Mouse (Mus musculus) limb, embryonic 12.5 days (tissue): ENCODE measurements around the gene Unk. TPM values are rescaled to one million over a fixed set of nuclear protein-coding genes. Genes with fewer than 3 reads are reported as not detected.

Experiments used
- ATAC-seq: fragments of 200-750 bp; cut with Nextera tagmentation; 2 replicates; pipeline ENCODE4 v1.8.0; 2017; ENCODE audit warnings: low read depth, moderate TSS enrichment; ENCODE audit not compliant: insufficient number of reproducible peaks, insufficient read depth, low FRiP score, low TSS enrichment
- H3K27ac ChIP-seq: fragments of 300-500 bp; sonication (generic); 2 replicates; pipeline ENCODE4 v1.5.1; 2016; ENCODE audit warnings: mild to moderate bottlenecking, moderate library complexity
- H3K27me3 ChIP-seq: fragments of 300-500 bp; sonication (generic); 2 replicates; pipeline ENCODE4 v1.6.1; 2016; ENCODE audit warnings: mild to moderate bottlenecking, moderate library complexity
- H3K36me3 ChIP-seq: fragments of 300-500 bp; sonication (generic); 2 replicates; pipeline ENCODE4 v1.6.1; 2016; ENCODE audit warnings: mild to moderate bottlenecking, moderate library complexity
- H3K4me1 ChIP-seq: fragments of 300-500 bp; sonication (generic); replicated peaks from 2 replicates; pipeline ENCODE4 v1.6.1; 2016
- H3K4me2 ChIP-seq: fragments of 300-500 bp; sonication (generic); 2 replicates; pipeline ENCODE4 v1.6.1; 2016; ENCODE audit warnings: mild to moderate bottlenecking, moderate library complexity
- H3K4me3 ChIP-seq: fragments of 300-500 bp; sonication (generic); replicated peaks from 2 replicates; pipeline ENCODE4 v1.5.1; 2016; ENCODE audit warnings: mild to moderate bottlenecking
- H3K9ac ChIP-seq: fragments of 300-500 bp; sonication (generic); replicated peaks from 2 replicates; pipeline ENCODE4 v1.6.1; 2016; ENCODE audit warnings: mild to moderate bottlenecking, moderate library complexity
- H3K9me3 ChIP-seq: fragments of 300-500 bp; sonication (generic); 2 replicates; pipeline ENCODE4 v1.6.1; 2016; ENCODE audit warnings: mild to moderate bottlenecking, moderate library complexity
- WGBS: fragments of 180-500 bp; shearing (Covaris S2); methylation state at CpG from one replicate; pipeline ENCODE4 v1.1.7; 2016; 5-methylcytosine and 5-hydroxymethylcytosine counted together
- polyA plus RNA-seq: library from polyadenylated mRNA; unstranded; fragments of >200 nt; fragmentation: Nextera tagmentation; extraction: Ambion mirVana; gene quantifications from 2 replicates; pipeline ENCODE4 v1.2.1, GENCODE M21; 2016

Unk gene
- 50.0 and 51.8 TPM in 2 replicates for polyA plus RNA-seq

DNA sequence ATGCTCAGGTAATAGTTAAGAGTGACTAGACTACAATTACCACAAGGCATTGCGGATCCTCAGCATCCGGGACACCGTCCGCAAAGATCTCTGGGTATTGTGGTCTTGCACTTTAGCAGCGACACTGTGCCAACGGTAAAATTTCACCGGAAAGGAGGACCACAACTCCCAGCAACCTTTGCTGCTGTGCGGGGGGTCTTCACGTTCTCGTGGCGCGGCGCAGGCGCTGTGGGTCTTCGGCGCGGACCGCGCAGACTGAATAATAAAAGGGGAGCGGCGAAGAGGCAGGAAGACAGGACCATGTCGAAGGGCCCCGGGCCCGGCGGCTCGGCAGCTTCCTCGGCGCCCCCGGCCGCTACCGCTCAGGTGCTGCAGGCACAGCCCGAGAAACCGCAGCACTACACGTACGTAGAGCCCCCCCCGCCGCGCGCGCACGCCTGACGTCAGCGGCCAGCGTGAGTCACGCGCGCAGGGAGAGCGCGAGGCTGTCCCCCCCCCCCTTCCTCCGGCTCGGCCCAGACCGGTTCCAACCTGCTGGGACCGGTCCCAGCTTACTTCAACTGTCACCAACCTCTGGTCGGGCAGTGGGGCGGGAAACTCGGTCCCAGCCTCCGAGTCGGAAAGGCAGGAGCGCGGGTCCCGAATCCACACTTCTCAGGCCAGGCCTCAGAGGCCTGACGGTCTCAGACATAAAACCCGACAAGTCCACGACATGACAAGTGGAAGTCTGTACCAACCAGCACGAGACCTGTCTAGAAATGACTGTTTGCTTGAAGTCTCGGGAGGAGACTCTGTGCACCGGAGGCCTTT is at the start of gene Unk:
Gene Unk (plus strand): TSS at position 235 of the 810 bp plus-strand sequence.
- peak; percentile 96 for ATAC-seq
- H3K4me1 ChIP-seq, result peaks cover 17% of the 10 kb centered on the region
- peak within 1 kb of the TSS; percentile 91 for H3K4me2 ChIP-seq
- under 1% methylated on average over 67 of the region's 67 CpGs for WGBS
- peak within 1 kb of the TSS; percentile 72 for H3K4me3 ChIP-seq
- H3K27ac ChIP-seq, result peak within 1 kb of the TSS; percentile 100
- peak within 1 kb of the TSS; percentile 93 for H3K9ac ChIP-seq
- no peaks in the 10 kb centered on the region for H3K27me3 ChIP-seq
- 0 out of 2 replicates have a peak, but pooled peaks cover 21% of the 10 kb centered on the region for H3K36me3 ChIP-seq
- no peaks in the 10 kb centered on the region for H3K9me3 ChIP-seq

DNA sequence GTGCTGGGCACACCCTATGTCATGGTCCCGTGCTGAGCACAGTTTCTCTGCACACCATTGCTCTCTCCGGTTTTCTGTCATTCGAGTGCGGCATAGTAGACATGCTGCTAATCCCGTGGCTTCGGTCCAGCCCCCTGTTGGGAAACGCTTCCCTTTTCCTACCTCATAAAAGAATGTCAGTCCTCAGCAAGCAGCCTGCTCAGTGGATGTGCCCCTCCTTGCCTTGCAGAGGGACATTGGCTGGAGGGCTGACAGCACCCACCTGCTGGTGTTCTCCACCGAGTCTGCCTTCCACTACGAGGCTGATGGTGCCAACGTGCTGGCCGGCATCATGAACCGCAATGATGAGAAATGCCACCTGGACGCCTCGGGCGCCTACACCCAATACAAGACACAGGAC is 47.6 kb upstream of the Unk start:
- Histone ChIP-seq H3K4me2 (no peak overlapping the region), H3K9ac (no peak overlapping the region), H3K36me3 (no peaks in the 10 kb centered on the region), H3K9me3 (no peaks in the 10 kb centered on the region), H3K27ac (no peak overlapping the region), H3K4me3 (no peak overlapping the region), H3K4me1 (no peaks in the 10 kb centered on the region), H3K27me3 (peaks cover 44% of the 10 kb centered on the region)
- ATAC-seq, result no peak
- WGBS, result 89% methylated on average over 15 of the region's 15 CpGs

DNA sequence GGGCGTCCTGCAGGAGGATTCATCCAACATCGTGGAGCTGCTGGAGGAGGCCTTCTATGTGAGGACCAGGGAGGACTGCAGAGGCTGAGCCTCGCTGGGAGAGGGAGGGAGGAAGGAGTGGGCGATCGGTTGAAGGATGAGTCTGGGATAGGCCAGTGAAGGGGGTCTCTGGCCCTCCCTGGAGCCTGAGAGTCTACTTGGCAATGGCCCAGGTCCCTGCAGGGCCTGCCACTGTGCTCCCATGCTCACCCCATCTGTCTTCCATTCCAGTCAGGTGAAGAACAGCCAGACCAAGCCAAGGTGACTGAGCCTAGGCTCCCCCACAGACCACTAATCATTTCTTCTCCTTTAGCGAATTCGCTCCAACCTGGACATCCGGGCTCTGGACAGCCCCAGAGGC is 46.8 kb upstream of the Unk start:
- 87% methylated on average over 8 of the region's 8 CpGs for WGBS
- H3K9me3 ChIP-seq, result no peaks in the 10 kb centered on the region
- no peak overlapping the region for H3K4me3 ChIP-seq
- peaks cover 43% of the 10 kb centered on the region for H3K27me3 ChIP-seq
- H3K27ac ChIP-seq, result no peak overlapping the region
- H3K9ac ChIP-seq, result no peak overlapping the region
- H3K4me1 ChIP-seq, result no peaks in the 10 kb centered on the region
- H3K36me3 ChIP-seq, result no peaks in the 10 kb centered on the region
- H3K4me2 ChIP-seq, result no peak overlapping the region
- no peak for ATAC-seq

GRCm38 (mm10) chr11:115989686-115990085 is 40.4 kb upstream of the Unk start:
- Histone ChIP-seq H3K36me3 (no peaks in the 10 kb centered on the region), H3K9ac (0 out of 2 replicates have a peak overlapping the region, but pooled peaks have one; percentile 24), H3K9me3 (no peaks in the 10 kb centered on the region), H3K4me2 (peak overlapping the region; percentile 27), H3K4me3 (0 out of 2 replicates have a peak overlapping the region, but pooled peaks have one; percentile 8), H3K27me3 (peaks cover 52% of the 10 kb centered on the region), H3K4me1 (no peaks in the 10 kb centered on the region), H3K27ac (no peak overlapping the region)
- 34% methylated on average over 15 of the region's 15 CpGs for WGBS
- ATAC-seq, result no peak

GRCm38 (mm10) chr11:115992098-115992497 is 38.0 kb upstream of the Unk start:
- Histone ChIP-seq H3K36me3 (no peaks in the 10 kb centered on the region), H3K9ac (no peak overlapping the region), H3K4me1 (no peaks in the 10 kb centered on the region), H3K27me3 (peaks cover 46% of the 10 kb centered on the region), H3K4me3 (no peak overlapping the region), H3K27ac (no peak overlapping the region), H3K4me2 (no peak overlapping the region), H3K9me3 (no peaks in the 10 kb centered on the region)
- ATAC-seq, result no peak
- WGBS, result 65% methylated on average over 4 of the region's 4 CpGs

- Histone ChIP-seq H3K4me3 (no peak overlapping the region), H3K36me3 (no peaks in the 10 kb centered on the region), H3K9ac (no peak overlapping the region), H3K4me2 (no peak overlapping the region), H3K27me3 (peaks cover 27% of the 10 kb centered on the region), H3K27ac (no peak overlapping the region), H3K9me3 (no peaks in the 10 kb centered on the region), H3K4me1 (no peaks in the 10 kb centered on the region)
- no peak for ATAC-seq
- WGBS, result 91% methylated on average over 3 of the region's 3 CpGs
Observed at GRCm38 (mm10) chr11:115995256-115995655, 34.9 kb upstream of the Unk start.

- Histone ChIP-seq H3K9me3 (no peaks in the 10 kb centered on the region), H3K4me1 (no peaks in the 10 kb centered on the region), H3K4me3 (no peak overlapping the region), H3K27ac (no peak overlapping the region), H3K36me3 (no peaks in the 10 kb centered on the region), H3K4me2 (no peak overlapping the region), H3K9ac (no peak overlapping the region), H3K27me3 (peaks cover 18% of the 10 kb centered on the region)
- ATAC-seq, result no peak
- WGBS, result 71% methylated on average over 4 of the region's 4 CpGs
Observed at GRCm38 (mm10) chr11:115997047-115997446, 33.1 kb upstream of the Unk start.

GRCm38 (mm10) chr11:115997662-115998061 is 32.5 kb upstream of the Unk start:
- H3K9me3 ChIP-seq, result no peaks in the 10 kb centered on the region
- no peak overlapping the region for H3K4me2 ChIP-seq
- no peaks in the 10 kb centered on the region for H3K4me1 ChIP-seq
- no peak overlapping the region for H3K9ac ChIP-seq
- H3K27ac ChIP-seq, result no peak overlapping the region
- no peak overlapping the region for H3K4me3 ChIP-seq
- H3K36me3 ChIP-seq, result no peaks in the 10 kb centered on the region
- H3K27me3 ChIP-seq, result peaks cover 18% of the 10 kb centered on the region
- no peak for ATAC-seq
- 77% methylated on average over 5 of the region's 5 CpGs for WGBS

DNA sequence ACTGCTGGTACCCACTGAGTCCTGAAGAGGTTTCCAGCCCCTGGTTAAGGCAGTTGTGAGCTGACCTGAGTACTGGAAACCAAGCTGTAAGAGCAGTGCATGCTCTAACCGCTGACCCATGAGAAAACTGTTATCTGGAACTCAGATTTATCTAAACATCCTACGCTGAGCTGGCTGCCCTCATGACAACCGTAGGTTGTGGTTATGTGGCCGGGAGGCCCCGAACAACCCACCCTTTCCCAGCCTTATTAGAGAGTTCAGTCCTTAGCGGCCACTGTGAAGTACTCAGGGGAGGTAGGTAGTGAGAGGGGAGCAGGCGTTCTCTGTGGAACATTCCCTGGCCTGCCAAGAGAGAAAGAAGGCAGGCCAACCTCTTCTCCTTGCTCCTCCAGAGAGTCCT is 31.1 kb upstream of the Unk start:
- no peak for ATAC-seq
- Histone ChIP-seq H3K4me2 (no peak overlapping the region), H3K27ac (no peak overlapping the region), H3K9me3 (peaks cover 4% of the 10 kb centered on the region; the same call in 1 of the 2 replicates), H3K4me3 (no peak overlapping the region), H3K27me3 (peaks cover 12% of the 10 kb centered on the region), H3K9ac (no peak overlapping the region), H3K36me3 (no peaks in the 10 kb centered on the region), H3K4me1 (no peaks in the 10 kb centered on the region)
- 86% methylated on average over 7 of the region's 7 CpGs for WGBS

- no peak overlapping the region for H3K4me2 ChIP-seq
- H3K9me3 ChIP-seq, result peaks cover 4% of the 10 kb centered on the region; the same call in 1 of the 2 replicates
- WGBS, result 20% methylated on average over 14 of the region's 14 CpGs
Observed at GRCm38 (mm10) chr11:115999538-116000143, 30.5 kb upstream of the Unk start.

DNA sequence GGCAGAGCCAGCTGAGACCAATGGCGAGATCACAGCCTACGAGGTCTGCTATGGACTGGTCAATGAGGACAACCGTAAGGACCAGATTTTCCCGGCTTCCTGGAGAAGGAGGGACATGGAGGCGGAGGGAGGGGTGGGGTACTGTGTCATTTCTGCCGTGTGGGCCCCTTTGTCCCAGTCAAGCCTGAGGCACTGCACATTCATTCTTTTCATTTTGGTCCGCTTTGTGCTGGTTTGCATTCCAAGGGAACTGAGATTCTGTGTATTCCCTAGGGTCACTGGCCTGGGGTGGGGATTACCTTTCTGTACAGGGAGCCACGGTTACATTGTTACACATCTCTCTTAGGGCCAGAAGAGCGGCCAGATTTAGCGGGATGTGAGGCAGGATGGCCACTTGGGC is 29.5 kb upstream of the Unk start:
- Histone ChIP-seq H3K9ac (no peak overlapping the region), H3K4me2 (no peak overlapping the region), H3K36me3 (no peaks in the 10 kb centered on the region), H3K27me3 (peaks cover 12% of the 10 kb centered on the region), H3K4me1 (peaks cover 12% of the 10 kb centered on the region), H3K4me3 (no peak overlapping the region), H3K27ac (no peak overlapping the region), H3K9me3 (peaks cover 4% of the 10 kb centered on the region; the same call in 1 of the 2 replicates)
- ATAC-seq, result no peak
- WGBS, result 53% methylated on average over 10 of the region's 10 CpGs

More at GRCm38 (mm10) chr11:115999538-116000143, 30.5 kb upstream of the Unk start:
- no peaks in the 10 kb centered on the region for H3K36me3 ChIP-seq
- H3K27ac ChIP-seq, result no peak overlapping the region
- H3K9ac ChIP-seq, result no peak overlapping the region
- peaks cover 12% of the 10 kb centered on the region for H3K27me3 ChIP-seq
- no peak overlapping the region for H3K4me3 ChIP-seq
- H3K4me1 ChIP-seq, result 0 out of 2 replicates have a peak, but pooled peaks cover 2% of the 10 kb centered on the region
- no peak for ATAC-seq
